Mouse (Mus musculus) embryonic facial prominence, embryonic 14.5 days (tissue): ENCODE measurements at regions not wholly inside any gene's neighbourhood (a gene's known extent, or its start where the extent isn't known, plus 50 kb on each side); places are given as distances from the start of the nearest gene placed in this dataset.
"Not testable (repeated sequence)": the region's sequence is repeated elsewhere in the genome, so short reads cannot be mapped to it uniquely, and the experiment has no call there.

Experiments used
- ATAC-seq: fragments of 200-750 bp; cut with Nextera tagmentation; 2 replicates; pipeline ENCODE4 v1.8.0; 2017; ENCODE audit warnings: low read depth, moderate number of reproducible peaks, moderate TSS enrichment
- DNase-seq: peaks from one replicate; pipeline ENCODE4 v3.0.0-alpha.2; 2015; ENCODE audit warnings: low spot score
- H3K27ac ChIP-seq: fragments of 300-500 bp; sonication (generic); replicated peaks from 2 replicates; pipeline ENCODE4 v1.5.1; 2014; ENCODE audit warnings: low read depth, mild to moderate bottlenecking, low read length, moderate library complexity
- H3K27me3 ChIP-seq: fragments of 300-500 bp; sonication (generic); replicated peaks from 2 replicates; pipeline ENCODE4 v1.6.1; 2014; ENCODE audit warnings: low read length; ENCODE audit not compliant: control insufficient read depth, insufficient read depth
- H3K36me3 ChIP-seq: fragments of 300-500 bp; sonication (generic); 2 replicates; pipeline ENCODE4 v1.6.1; 2014; ENCODE audit warnings: low read length, mixed read lengths; ENCODE audit not compliant: control insufficient read depth, insufficient read depth
- H3K4me1 ChIP-seq: fragments of 300-500 bp; sonication (generic); 2 replicates; pipeline ENCODE4 v1.6.1; 2014; ENCODE audit warnings: antibody characterized with exemption, low read length; ENCODE audit not compliant: control insufficient read depth, insufficient read depth
- H3K4me2 ChIP-seq: fragments of 300-500 bp; sonication (generic); 2 replicates; pipeline ENCODE4 v1.6.1; 2014; ENCODE audit warnings: low read depth, mild to moderate bottlenecking, low read length, moderate library complexity, mixed read lengths
- H3K4me3 ChIP-seq: fragments of 300-500 bp; sonication (generic); 2 replicates; pipeline ENCODE4 v1.5.1; 2014; ENCODE audit warnings: low read depth, mild to moderate bottlenecking, low read length
- H3K9ac ChIP-seq: fragments of 300-500 bp; sonication (generic); 2 replicates; pipeline ENCODE4 v1.6.1; 2014; ENCODE audit warnings: low read depth, mild to moderate bottlenecking, low read length, moderate library complexity, mixed read lengths
- H3K9me3 ChIP-seq: fragments of 300-500 bp; sonication (generic); 2 replicates; pipeline ENCODE4 v1.6.1; 2016; ENCODE audit warnings: low read length; ENCODE audit not compliant: control insufficient read depth
- WGBS: fragments of 180-500 bp; shearing (Covaris S2); extraction: QIAGEN DNeasy Blood & Tissue Kit; methylation state at CpG from one replicate; pipeline ENCODE4 v1.1.7; 2014; 5-methylcytosine and 5-hydroxymethylcytosine counted together

GRCm38 (mm10) chr10:95736743-95737142 lies 63.5 kb upstream of the Anapc15-ps start:
- 72% methylated on average over 5 of the region's 5 CpGs for WGBS

GRCm38 (mm10) chr10:95731001-95731400 lies 57.8 kb upstream of the Anapc15-ps start:
- WGBS: 91% methylated on average over 10 of the region's 10 CpGs
- Histone ChIP-seq H3K4me1 (peaks cover 14% of the 10 kb centered on the region), H3K9ac (no peak overlapping the region), H3K4me3 (no peak overlapping the region), H3K27ac (no peak overlapping the region), H3K9me3 (no peaks in the 10 kb centered on the region), H3K36me3 (no peaks in the 10 kb centered on the region), H3K4me2 (no peak overlapping the region), H3K27me3 (no peaks in the 10 kb centered on the region)
- DNase-seq: no peak
- no peak for ATAC-seq

More at GRCm38 (mm10) chr10:95736743-95737142, 63.5 kb upstream of the Anapc15-ps start:
- not testable (repeated sequence) for H3K27ac ChIP-seq, H3K9ac ChIP-seq, H3K4me2 ChIP-seq, H3K36me3 ChIP-seq, H3K27me3 ChIP-seq, H3K4me1 ChIP-seq, ATAC-seq, H3K9me3 ChIP-seq, H3K4me3 ChIP-seq, DNase-seq

- no peaks in the 10 kb centered on the region for H3K9me3 ChIP-seq
- no peaks in the 10 kb centered on the region for H3K36me3 ChIP-seq
- peak overlapping the region; percentile 21; the same call in 1 of the 2 replicates for H3K4me2 ChIP-seq
- ATAC-seq (peak; percentile 98), DNase-seq (peak; percentile 96)
- H3K27me3 ChIP-seq: no peaks in the 10 kb centered on the region
- no peak overlapping the region for H3K9ac ChIP-seq
- WGBS: 9% methylated on average over 9 of the region's 9 CpGs
- no peak overlapping the region for H3K4me3 ChIP-seq
- peaks cover 26% of the 10 kb centered on the region for H3K4me1 ChIP-seq
- peak overlapping the region; percentile 78 for H3K27ac ChIP-seq
Observed at GRCm38 (mm10) chr10:95729890-95730289, 56.6 kb upstream of the Anapc15-ps start.

GRCm38 (mm10) chr10:95725910-95726309 lies 52.7 kb upstream of the Anapc15-ps start:
- peaks cover 27% of the 10 kb centered on the region for H3K4me1 ChIP-seq
- ATAC-seq (no peak), DNase-seq (peak; percentile 58)
- H3K36me3 ChIP-seq: no peaks in the 10 kb centered on the region
- WGBS: 23% methylated on average over 5 of the region's 5 CpGs
- no peak overlapping the region for H3K9ac ChIP-seq
- H3K27me3 ChIP-seq: no peaks in the 10 kb centered on the region
- no peak overlapping the region for H3K4me3 ChIP-seq
- H3K9me3 ChIP-seq: no peaks in the 10 kb centered on the region
- peak overlapping the region; percentile 86 for H3K27ac ChIP-seq
- no peak overlapping the region for H3K4me2 ChIP-seq

GRCm38 (mm10) chr10:95725349-95725748 lies 52.1 kb upstream of the Anapc15-ps start:
- H3K27ac ChIP-seq: peak overlapping the region; percentile 86
- DNase-seq: no peak
- no peak overlapping the region for H3K4me2 ChIP-seq
- no peak overlapping the region for H3K4me3 ChIP-seq
- H3K9me3 ChIP-seq: no peaks in the 10 kb centered on the region
- peaks cover 27% of the 10 kb centered on the region for H3K4me1 ChIP-seq
- no peaks in the 10 kb centered on the region for H3K27me3 ChIP-seq
- ATAC-seq: no peak
- 59% methylated on average over 5 of the region's 5 CpGs for WGBS
- H3K36me3 ChIP-seq: no peaks in the 10 kb centered on the region
- H3K9ac ChIP-seq: 0 out of 2 replicates have a peak overlapping the region, but pooled peaks have one; percentile 26
